Mouse (Mus musculus): ENCODE data around the gene Ptpro. TPM values are rescaled to one million over a fixed set of nuclear protein-coding genes. Genes with fewer than 3 reads are reported as not detected.

Gene Ptpro
- polyA plus RNA-seq, 1 experiment from 2014 or later, result 41.7 TPM

DNA sequence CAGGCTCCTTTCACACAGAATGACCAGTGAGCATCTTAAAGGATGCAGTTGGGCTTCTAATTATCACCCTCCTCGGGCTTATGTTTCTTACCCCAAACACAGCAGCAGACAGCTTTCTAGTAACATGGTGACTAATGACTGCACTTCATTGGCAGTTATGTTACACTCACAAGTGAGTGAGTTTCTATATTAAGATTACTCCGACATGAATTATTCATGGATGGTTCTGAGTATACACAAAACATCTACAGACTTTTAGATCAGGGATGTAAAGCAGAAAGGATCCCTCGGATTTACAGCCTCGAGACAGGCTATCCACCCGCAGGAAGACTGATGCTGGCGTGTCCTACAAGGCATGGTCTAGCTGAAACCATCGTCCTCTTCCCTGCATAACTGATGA lies 230.8 kb downstream of the Ptpro start:
- ATAC-seq (no peak), DNase-seq (ENCODE audit: low spot score) (peak; percentile 43)
- Histone ChIP-seq H3K9ac (ENCODE audit: low read length) (no peak overlapping the region), H3K27ac (ENCODE audit: low read depth, low read length) (no peak overlapping the region), H3K27me3 (replicated peaks; ENCODE audit: control insufficient read depth, insufficient read depth, low read length) (no peaks in the 10 kb centered on the region), H3K4me1 (ENCODE audit: control insufficient read depth, insufficient read depth, low read length) (no peaks in the 10 kb centered on the region), H3K36me3 (ENCODE audit: control insufficient read depth, insufficient read depth, low read length) (no peaks in the 10 kb centered on the region), H3K4me2 (ENCODE audit: low read length) (no peak overlapping the region), H3K9me3 (replicated peaks; ENCODE audit: control insufficient read depth, low read length) (no peaks in the 10 kb centered on the region), H3K4me3 (ENCODE audit: low read depth, low read length) (no peak overlapping the region)
- WGBS, result 53% methylated on average over 7 of the region's 7 CpGs

DNA sequence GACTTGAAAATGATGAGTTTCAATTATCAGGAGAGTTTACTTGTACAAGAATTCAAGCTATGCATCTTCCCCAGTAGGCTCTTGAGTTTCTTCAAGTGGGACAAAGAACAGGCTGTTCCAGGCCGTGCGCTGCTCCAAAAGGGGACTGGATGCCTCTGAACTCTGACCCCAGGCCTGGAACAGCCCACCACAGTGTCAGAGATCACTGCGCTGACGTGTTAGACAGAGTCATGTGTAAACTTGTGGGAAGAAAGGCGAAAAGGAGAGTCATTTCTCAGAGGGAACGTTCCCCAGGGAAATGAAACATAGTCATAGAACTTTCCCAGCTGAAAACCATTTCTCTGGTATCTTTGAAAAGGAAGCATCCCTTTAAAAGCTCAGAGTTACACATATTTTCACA lies 235.3 kb downstream of the Ptpro start:
- no peak overlapping the region for H3K27ac ChIP-seq (ENCODE audit: low read depth, low read length)
- 74% methylated on average over 6 of the region's 6 CpGs for WGBS

DNA sequence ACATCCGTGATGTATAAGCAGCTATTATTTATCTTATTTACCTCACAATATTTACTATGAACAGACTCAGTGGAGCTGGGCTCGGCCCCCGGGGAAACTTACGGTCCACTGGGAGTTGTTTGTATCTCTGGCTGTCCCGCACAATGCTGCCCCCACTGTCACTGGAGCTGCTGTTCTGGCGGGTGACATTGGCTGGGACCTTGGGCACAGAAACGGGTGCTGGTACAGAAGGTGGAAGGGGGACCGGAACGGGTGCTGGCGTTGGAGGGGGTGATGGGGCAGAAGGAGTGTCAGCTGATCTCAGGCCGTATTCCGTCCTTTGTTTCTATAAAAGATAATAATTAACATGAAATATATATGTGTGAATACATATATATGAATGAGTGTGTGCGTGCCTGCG lies 238.0 kb downstream of the Ptpro start:
- H3K9me3 ChIP-seq (replicated peaks; ENCODE audit: control insufficient read depth, low read length), result no peaks in the 10 kb centered on the region
- ATAC-seq (no peak), DNase-seq (ENCODE audit: low spot score) (no peak)
- 93% methylated on average over 14 of the region's 14 CpGs for WGBS
- H3K9ac ChIP-seq (ENCODE audit: low read length), result no peak overlapping the region
- no peak overlapping the region for H3K4me3 ChIP-seq (ENCODE audit: low read depth, low read length)
- no peaks in the 10 kb centered on the region for H3K36me3 ChIP-seq (ENCODE audit: control insufficient read depth, insufficient read depth, low read length)
- no peak overlapping the region for H3K27ac ChIP-seq (ENCODE audit: low read depth, low read length)
- H3K4me2 ChIP-seq (ENCODE audit: low read length), result no peak overlapping the region
- H3K27me3 ChIP-seq (replicated peaks; ENCODE audit: control insufficient read depth, insufficient read depth, low read length), result no peaks in the 10 kb centered on the region
- H3K4me1 ChIP-seq (ENCODE audit: control insufficient read depth, insufficient read depth, low read length), result no peaks in the 10 kb centered on the region

More for the DNA sequence above, 235.3 kb downstream of the Ptpro start:
- DNase-seq (ENCODE audit: low spot score), result no peak
- ATAC-seq, result no peak
- H3K4me2 ChIP-seq (ENCODE audit: low read length), result no peak overlapping the region
- H3K9ac ChIP-seq (ENCODE audit: low read length), result no peak overlapping the region
- no peak overlapping the region for H3K4me3 ChIP-seq (ENCODE audit: low read depth, low read length)
- H3K36me3 ChIP-seq (ENCODE audit: control insufficient read depth, insufficient read depth, low read length), result no peaks in the 10 kb centered on the region
- no peaks in the 10 kb centered on the region for H3K27me3 ChIP-seq (replicated peaks; ENCODE audit: control insufficient read depth, insufficient read depth, low read length)
- no peaks in the 10 kb centered on the region for H3K4me1 ChIP-seq (ENCODE audit: control insufficient read depth, insufficient read depth, low read length)
- no peaks in the 10 kb centered on the region for H3K9me3 ChIP-seq (replicated peaks; ENCODE audit: control insufficient read depth, low read length)

DNA sequence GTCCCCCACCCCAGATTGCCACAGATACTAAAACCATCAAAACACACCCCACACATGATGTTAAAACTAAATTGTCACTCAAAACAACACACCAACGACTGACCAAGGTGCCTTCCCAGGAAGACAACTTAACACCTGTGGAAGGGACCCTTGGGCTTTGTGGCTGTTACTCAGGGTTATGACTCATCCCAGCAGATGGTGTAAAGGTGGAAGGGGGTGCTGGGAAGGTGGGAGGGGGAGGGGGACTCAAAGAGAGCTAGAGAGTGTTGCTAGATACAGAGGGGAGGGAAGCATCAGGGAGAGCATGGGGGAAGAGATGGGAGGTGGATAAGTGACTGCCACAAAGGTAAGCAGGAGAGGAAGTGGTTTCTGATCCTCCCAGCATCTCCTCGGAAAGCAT lies 239.5 kb downstream of the Ptpro start:
- 76% methylated on average over 2 of the region's 2 CpGs for WGBS
- H3K27me3 ChIP-seq (replicated peaks; ENCODE audit: control insufficient read depth, insufficient read depth, low read length), result no peaks in the 10 kb centered on the region
- no peaks in the 10 kb centered on the region for H3K4me1 ChIP-seq (ENCODE audit: control insufficient read depth, insufficient read depth, low read length)
- DNase-seq (ENCODE audit: low spot score) (no peak), ATAC-seq (no peak)
- no peak overlapping the region for H3K27ac ChIP-seq (ENCODE audit: low read depth, low read length)
- no peak overlapping the region for H3K4me3 ChIP-seq (ENCODE audit: low read depth, low read length)
- H3K9me3 ChIP-seq (replicated peaks; ENCODE audit: control insufficient read depth, low read length), result no peaks in the 10 kb centered on the region
- H3K4me2 ChIP-seq (ENCODE audit: low read length), result no peak overlapping the region
- H3K36me3 ChIP-seq (ENCODE audit: control insufficient read depth, insufficient read depth, low read length), result no peaks in the 10 kb centered on the region
- no peak overlapping the region for H3K9ac ChIP-seq (ENCODE audit: low read length)

DNA sequence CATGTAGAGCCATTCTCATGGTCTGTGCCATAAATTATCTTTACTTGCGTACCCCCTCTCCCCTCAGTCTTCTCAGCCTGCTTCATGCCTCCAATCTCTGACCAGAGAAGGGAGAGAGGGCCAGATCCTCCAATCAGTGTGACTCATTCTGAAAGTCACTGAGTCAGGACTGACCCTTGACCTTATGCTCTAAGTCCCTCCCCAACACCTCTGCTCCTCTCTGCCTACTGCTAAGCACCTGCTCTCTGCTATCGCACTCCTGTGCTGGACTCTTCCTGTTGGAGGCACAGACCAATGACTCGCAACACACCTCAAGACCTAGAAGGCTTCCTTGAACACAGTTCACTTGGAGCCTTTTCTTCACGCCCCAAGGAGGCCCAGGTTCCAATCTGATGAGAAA lies 240.5 kb downstream of the Ptpro start:
- no peak overlapping the region for H3K4me2 ChIP-seq (ENCODE audit: low read length)
- H3K9me3 ChIP-seq (replicated peaks; ENCODE audit: control insufficient read depth, low read length), result no peaks in the 10 kb centered on the region
- no peak overlapping the region for H3K27ac ChIP-seq (ENCODE audit: low read depth, low read length)
- H3K27me3 ChIP-seq (replicated peaks; ENCODE audit: control insufficient read depth, insufficient read depth, low read length), result no peaks in the 10 kb centered on the region
- no peaks in the 10 kb centered on the region for H3K4me1 ChIP-seq (ENCODE audit: control insufficient read depth, insufficient read depth, low read length)
- 93% methylated on average over 4 of the region's 4 CpGs for WGBS
- H3K36me3 ChIP-seq (ENCODE audit: control insufficient read depth, insufficient read depth, low read length), result no peaks in the 10 kb centered on the region
- H3K9ac ChIP-seq (ENCODE audit: low read length), result no peak overlapping the region
- no peak for ATAC-seq
- no peak overlapping the region for H3K4me3 ChIP-seq (ENCODE audit: low read depth, low read length)
- no peak for DNase-seq (ENCODE audit: low spot score)

DNA sequence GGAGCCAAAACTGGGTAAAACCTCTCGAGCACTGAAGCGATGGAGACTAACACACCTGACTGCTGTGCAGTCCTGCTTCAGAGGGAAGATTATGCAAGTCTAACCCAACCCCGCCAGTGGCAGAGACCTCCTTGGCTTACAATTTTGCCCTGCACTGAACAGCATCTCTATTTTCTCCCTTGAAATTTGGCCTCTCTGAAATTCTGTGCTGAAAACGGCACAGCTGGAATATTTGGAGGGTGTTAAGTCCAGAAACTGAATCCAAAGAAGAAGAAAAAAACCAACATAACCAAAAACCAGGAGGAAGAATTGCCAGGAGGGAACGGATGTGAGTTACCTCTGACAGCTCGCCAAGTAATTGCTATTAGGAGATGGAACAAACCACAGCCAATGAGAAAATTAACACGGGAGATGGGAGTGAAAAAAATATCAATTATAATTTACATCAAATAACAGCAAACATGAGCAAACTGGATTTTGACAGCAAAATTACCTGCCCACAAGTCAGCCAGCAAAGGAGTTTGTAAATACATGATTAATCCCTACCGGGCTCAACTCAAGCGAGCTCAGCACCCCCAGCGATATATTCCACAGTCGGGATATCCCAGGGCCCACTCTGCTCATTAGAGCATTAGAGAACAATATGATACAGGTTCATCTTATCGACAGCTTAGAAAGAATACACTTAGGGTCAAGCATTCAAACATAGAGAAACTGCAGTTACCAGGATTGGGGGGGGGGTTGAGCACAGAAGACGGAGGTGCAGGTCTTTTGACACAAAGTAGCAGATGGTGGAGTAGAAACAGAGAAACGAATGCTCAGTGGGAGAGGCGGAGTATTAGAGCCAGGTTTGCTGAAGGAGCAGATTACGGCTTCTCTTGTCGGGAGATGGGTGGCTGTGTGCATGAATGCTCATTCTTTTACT lies 241.4 kb downstream of the Ptpro start:
- Histone ChIP-seq H3K4me3 (ENCODE audit: low read depth, low read length) (no peak overlapping the region), H3K9ac (ENCODE audit: low read length) (no peak overlapping the region), H3K36me3 (ENCODE audit: control insufficient read depth, insufficient read depth, low read length) (no peaks in the 10 kb centered on the region), H3K27ac (ENCODE audit: low read depth, low read length) (no peak overlapping the region), H3K4me1 (ENCODE audit: control insufficient read depth, insufficient read depth, low read length) (no peaks in the 10 kb centered on the region), H3K4me2 (ENCODE audit: low read length) (no peak overlapping the region), H3K9me3 (replicated peaks; ENCODE audit: control insufficient read depth, low read length) (no peaks in the 10 kb centered on the region), H3K27me3 (replicated peaks; ENCODE audit: control insufficient read depth, insufficient read depth, low read length) (no peaks in the 10 kb centered on the region)
- DNase-seq (ENCODE audit: low spot score) (no peak), ATAC-seq (no peak)
- WGBS, result 84% methylated on average over 17 of the region's 17 CpGs

DNA sequence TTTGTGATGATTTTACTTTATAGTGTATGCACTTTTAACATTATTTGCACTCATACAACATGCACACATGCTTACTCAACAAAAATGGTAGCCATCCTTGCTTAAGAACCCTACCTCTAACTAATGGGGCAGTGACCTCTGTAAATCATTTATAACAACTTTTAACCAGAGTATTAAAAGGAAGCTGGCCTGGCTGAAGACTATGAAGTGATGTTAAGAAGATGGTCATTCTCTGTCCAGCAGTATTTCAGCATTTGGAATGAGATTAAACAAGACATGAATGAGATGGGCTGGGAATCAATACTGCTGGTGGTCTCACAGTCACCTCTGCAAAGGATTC lies 242.0 kb downstream of the Ptpro start:
- Histone ChIP-seq H3K36me3 (ENCODE audit: control insufficient read depth, insufficient read depth, low read length) (no peaks in the 10 kb centered on the region), H3K27ac (ENCODE audit: low read depth, low read length) (no peak overlapping the region), H3K9ac (ENCODE audit: low read length) (no peak overlapping the region), H3K4me1 (ENCODE audit: control insufficient read depth, insufficient read depth, low read length) (no peaks in the 10 kb centered on the region), H3K4me3 (ENCODE audit: low read depth, low read length) (no peak overlapping the region), H3K27me3 (replicated peaks; ENCODE audit: control insufficient read depth, insufficient read depth, low read length) (no peaks in the 10 kb centered on the region), H3K9me3 (replicated peaks; ENCODE audit: control insufficient read depth, low read length) (no peaks in the 10 kb centered on the region), H3K4me2 (ENCODE audit: low read length) (no peak overlapping the region)
- no peak for ATAC-seq
- no peak for DNase-seq (ENCODE audit: low spot score)

DNA sequence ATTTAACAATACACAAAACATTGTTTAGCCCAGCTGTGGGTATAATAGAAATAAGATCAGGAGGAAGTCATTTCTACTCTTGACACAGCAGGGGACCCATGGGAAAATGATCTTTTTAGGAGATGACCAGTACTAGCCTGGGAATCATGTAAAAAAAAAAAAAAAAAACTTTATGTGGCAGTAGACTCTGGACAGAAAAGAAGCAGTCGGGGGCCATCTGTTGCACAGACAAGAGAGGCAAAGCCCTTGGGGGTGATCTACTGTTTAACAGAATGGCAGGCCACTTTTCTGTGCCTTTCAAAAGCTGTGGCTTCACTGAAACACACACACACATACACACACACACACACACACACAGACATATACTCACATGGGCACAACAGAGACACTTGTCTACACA lies 242.7 kb downstream of the Ptpro start:
- H3K9ac ChIP-seq (ENCODE audit: low read length), result no peak overlapping the region
- H3K4me2 ChIP-seq (ENCODE audit: low read length), result no peak overlapping the region
- no peaks in the 10 kb centered on the region for H3K9me3 ChIP-seq (replicated peaks; ENCODE audit: control insufficient read depth, low read length)
- no peaks in the 10 kb centered on the region for H3K36me3 ChIP-seq (ENCODE audit: control insufficient read depth, insufficient read depth, low read length)
- no peak overlapping the region for H3K27ac ChIP-seq (ENCODE audit: low read depth, low read length)
- DNase-seq (ENCODE audit: low spot score) (no peak), ATAC-seq (no peak)
- H3K4me3 ChIP-seq (ENCODE audit: low read depth, low read length), result no peak overlapping the region
- WGBS, result 85% methylated on average over 1 of the region's 1 CpGs
- no peaks in the 10 kb centered on the region for H3K4me1 ChIP-seq (ENCODE audit: control insufficient read depth, insufficient read depth, low read length)
- H3K27me3 ChIP-seq (replicated peaks; ENCODE audit: control insufficient read depth, insufficient read depth, low read length), result no peaks in the 10 kb centered on the region

DNA sequence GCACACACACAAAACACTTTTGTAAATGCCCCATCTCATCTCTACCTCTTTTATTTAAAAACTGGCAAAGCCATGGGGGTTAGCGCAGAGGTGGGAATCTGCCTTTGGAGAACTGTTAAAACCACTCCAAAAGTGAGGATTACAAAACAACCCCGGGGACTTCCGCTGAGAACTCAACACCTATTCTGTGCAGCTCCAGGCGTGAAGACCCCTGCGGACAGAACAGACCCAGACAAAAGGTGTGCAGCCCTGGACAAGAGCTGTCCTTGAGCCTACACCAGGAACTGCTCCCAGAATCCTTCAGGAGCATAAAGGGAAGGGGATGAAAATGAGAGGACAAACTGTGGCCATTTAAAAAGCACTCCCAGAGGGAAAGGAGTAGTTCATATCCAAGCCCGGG lies 243.1 kb downstream of the Ptpro start:
- Histone ChIP-seq H3K9me3 (replicated peaks; ENCODE audit: control insufficient read depth, low read length) (no peaks in the 10 kb centered on the region), H3K4me3 (ENCODE audit: low read depth, low read length) (no peak overlapping the region), H3K4me1 (ENCODE audit: control insufficient read depth, insufficient read depth, low read length) (no peaks in the 10 kb centered on the region), H3K4me2 (ENCODE audit: low read length) (no peak overlapping the region), H3K27ac (ENCODE audit: low read depth, low read length) (no peak overlapping the region), H3K27me3 (replicated peaks; ENCODE audit: control insufficient read depth, insufficient read depth, low read length) (no peaks in the 10 kb centered on the region), H3K36me3 (ENCODE audit: control insufficient read depth, insufficient read depth, low read length) (no peaks in the 10 kb centered on the region), H3K9ac (ENCODE audit: low read length) (no peak overlapping the region)
- no peak for DNase-seq (ENCODE audit: low spot score)
- no peak for ATAC-seq
- WGBS, result 67% methylated on average over 6 of the region's 6 CpGs
